Mouse (Mus musculus): ENCODE data around the gene Cln3. TPM values are rescaled to one million over a fixed set of nuclear protein-coding genes. Genes with fewer than 3 reads are reported as not detected.
A peak's percentile ranks its signal among the peaks of the same experiment; 100 is the strongest.

Gene Cln3
- polyA plus RNA-seq, 2 experiments: 7.2 to 8.8 TPM

DNA sequence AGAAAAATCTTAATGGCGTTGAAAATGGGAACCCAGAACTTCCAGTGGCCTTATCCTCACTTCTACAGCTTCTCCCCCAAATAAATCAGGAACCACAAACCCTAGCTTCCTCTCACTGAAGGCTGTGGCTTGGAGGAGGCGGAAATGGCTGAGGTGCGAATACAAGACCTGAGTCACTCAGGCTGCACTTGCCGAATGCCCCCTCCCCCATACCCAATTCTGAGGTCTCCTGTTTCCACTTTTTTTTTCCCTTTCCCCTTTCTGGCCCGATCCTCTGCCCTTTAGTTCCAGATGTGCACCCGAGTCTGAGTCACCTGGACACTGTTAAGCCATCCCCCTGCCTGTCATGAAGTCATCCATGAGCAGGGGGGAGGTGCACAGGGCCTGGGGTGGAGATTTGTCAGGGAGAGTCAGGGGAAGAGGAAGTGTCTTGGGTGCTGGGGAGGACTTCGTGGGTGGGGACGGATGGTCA is 1.1 kb downstream of the Cln3 start, which contains the start of gene Apobr:
TSS of gene Apobr (plus strand) at position 437 of the 472 bp plus-strand sequence.
- ATAC-seq (ENCODE audit: insufficient read depth) (no peak), DNase-seq (ENCODE audit: low read depth in 3 of 3, low spot score in 3 of 3) (peak in 1 of 3 experiments; percentile 35)
- Histone ChIP-seq H3K4me3 (ENCODE audit: insufficient read depth in 1 of 2, low read depth in 2 of 2, low read length in 2 of 2) (peak within 1 kb of the TSS; percentile 17 to 68; a peak in 2 of 4 replicates), H3K4me2 (ENCODE audit: low read depth) (peak within 1 kb of the TSS; percentile 75), H3K9ac (replicated peaks) (no peak within 1 kb of the TSS; the same call in 1 of the 2 replicates), H3K36me3 (replicated peaks; ENCODE audit: control insufficient read depth, insufficient read depth, low read depth) (no peaks in the 10 kb centered on the region), H3K9me3 (ENCODE audit: control insufficient read depth, low read length) (no peaks in the 10 kb centered on the region), H3K27me3 (ENCODE audit: control insufficient read depth, insufficient read depth, low read length) (no peaks in the 10 kb centered on the region), H3K27ac (no peak within 1 kb of the TSS), H3K4me1 (replicated peaks; ENCODE audit: control insufficient read depth in 2 of 2, insufficient read depth in 2 of 2, low read length in 1 of 2) (peaks cover 3 to 10% of the 10 kb centered on the region in 2 experiments; a peak in 3 of 4 replicates)
- 16% methylated on average over 8 of the region's 8 CpGs for WGBS (ENCODE audit: insufficient replicate concordance)
- no peak for TF ChIP-seq CTCF (IDR thresholded peaks at IDR 0.05; ENCODE audit: low read depth)
- no peak for TF ChIP-seq EP300 (IDR thresholded peaks at IDR 0.05; ENCODE audit: low read depth)

DNA sequence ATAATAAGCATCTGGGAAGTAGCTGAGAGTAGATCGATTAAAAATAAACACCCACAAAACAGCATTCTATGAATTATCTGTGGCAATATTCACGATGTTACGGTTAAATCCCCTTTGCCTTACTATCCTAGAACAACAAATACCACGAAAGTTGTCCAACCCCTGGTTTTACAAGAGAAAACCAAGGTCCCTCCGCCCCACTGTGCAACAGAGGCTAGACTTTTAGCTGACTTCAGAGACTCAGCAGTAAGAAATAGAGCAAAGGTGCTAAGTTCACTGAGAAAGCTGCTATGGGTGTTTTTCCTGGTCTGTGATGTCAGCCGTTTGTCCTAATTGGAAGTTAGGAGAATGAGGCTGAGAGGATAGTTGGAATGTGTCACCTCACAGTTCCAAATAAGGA is 1.9 kb downstream of the Cln3 start:
- Histone ChIP-seq H3K4me1 (replicated peaks; ENCODE audit: control insufficient read depth in 2 of 2, insufficient read depth in 2 of 2, low read length in 1 of 2) (peaks cover 3 to 10% of the 10 kb centered on the region in 2 experiments; a peak in 3 of 4 replicates), H3K4me2 (ENCODE audit: low read depth) (peak overlapping the region; percentile 75), H3K27me3 (ENCODE audit: control insufficient read depth, insufficient read depth, low read length) (no peaks in the 10 kb centered on the region), H3K9ac (replicated peaks) (peak overlapping the region; percentile 67; the same call in 1 of the 2 replicates), H3K4me3 (ENCODE audit: insufficient read depth in 1 of 2, low read depth in 2 of 2, low read length in 2 of 2) (peak overlapping the region; percentile 68 to 93), H3K9me3 (ENCODE audit: control insufficient read depth, low read length) (no peaks in the 10 kb centered on the region), H3K27ac (no peak overlapping the region), H3K36me3 (replicated peaks; ENCODE audit: control insufficient read depth, insufficient read depth, low read depth) (no peaks in the 10 kb centered on the region)
- ATAC-seq (ENCODE audit: insufficient read depth): no peak
- DNase-seq (ENCODE audit: low read depth in 3 of 3, low spot score in 3 of 3): no peak
- TF ChIP-seq EP300 (IDR thresholded peaks at IDR 0.05; ENCODE audit: low read depth) (no peak), CTCF (IDR thresholded peaks at IDR 0.05; ENCODE audit: low read depth) (no peak)
- 41% methylated on average over 6 of the region's 6 CpGs for WGBS (ENCODE audit: insufficient replicate concordance)

DNA sequence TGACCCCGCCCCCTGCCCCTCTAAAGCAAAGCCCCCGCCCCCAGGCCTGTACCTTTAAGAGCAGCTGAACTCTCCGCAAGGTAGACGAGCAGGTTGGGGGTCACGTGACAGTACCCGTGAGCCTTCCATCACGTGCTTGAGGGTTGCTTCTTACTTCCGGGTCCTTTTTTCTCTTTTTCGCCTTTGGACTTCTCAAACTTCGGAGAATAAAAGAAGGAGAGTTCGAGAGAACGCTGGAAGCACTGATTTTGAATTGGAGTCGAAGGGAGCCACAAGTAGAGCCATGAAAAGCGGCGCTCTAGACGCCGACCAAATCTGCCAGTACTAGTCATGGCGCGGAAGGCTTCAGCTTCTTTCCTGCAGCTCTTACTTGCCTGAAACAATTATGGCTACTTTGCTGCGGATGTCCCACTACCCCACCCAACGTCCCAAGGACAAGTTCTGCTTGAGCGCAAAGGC is 2.3 kb downstream of the Cln3 start:
- H3K27ac ChIP-seq: peak overlapping the region; percentile 56; the same call in 1 of the 2 replicates
- TF ChIP-seq CTCF (IDR thresholded peaks at IDR 0.05; ENCODE audit: low read depth) (no peak), EP300 (IDR thresholded peaks at IDR 0.05; ENCODE audit: low read depth) (no peak)
- peak overlapping the region; percentile 67 for H3K9ac ChIP-seq (replicated peaks)
- peak; percentile 81 for ATAC-seq (ENCODE audit: insufficient read depth)
- no peaks in the 10 kb centered on the region for H3K9me3 ChIP-seq (ENCODE audit: control insufficient read depth, low read length)
- H3K4me2 ChIP-seq (ENCODE audit: low read depth): peak overlapping the region; percentile 75
- peak overlapping the region; percentile 68 to 93 for H3K4me3 ChIP-seq (ENCODE audit: insufficient read depth in 1 of 2, low read depth in 2 of 2, low read length in 2 of 2)
- under 1% methylated on average over 22 of the region's 22 CpGs for WGBS (ENCODE audit: insufficient replicate concordance)
- H3K27me3 ChIP-seq (ENCODE audit: control insufficient read depth, insufficient read depth, low read length): no peaks in the 10 kb centered on the region
- H3K4me1 ChIP-seq (replicated peaks; ENCODE audit: control insufficient read depth in 2 of 2, insufficient read depth in 2 of 2, low read length in 1 of 2): peaks cover 3 to 10% of the 10 kb centered on the region in 2 experiments; a peak in 3 of 4 replicates
- DNase-seq (ENCODE audit: low read depth in 3 of 3, low spot score in 3 of 3): peak; percentile 69 to 82 (median 69)
- H3K36me3 ChIP-seq (replicated peaks; ENCODE audit: control insufficient read depth, insufficient read depth, low read depth): no peaks in the 10 kb centered on the region

DNA sequence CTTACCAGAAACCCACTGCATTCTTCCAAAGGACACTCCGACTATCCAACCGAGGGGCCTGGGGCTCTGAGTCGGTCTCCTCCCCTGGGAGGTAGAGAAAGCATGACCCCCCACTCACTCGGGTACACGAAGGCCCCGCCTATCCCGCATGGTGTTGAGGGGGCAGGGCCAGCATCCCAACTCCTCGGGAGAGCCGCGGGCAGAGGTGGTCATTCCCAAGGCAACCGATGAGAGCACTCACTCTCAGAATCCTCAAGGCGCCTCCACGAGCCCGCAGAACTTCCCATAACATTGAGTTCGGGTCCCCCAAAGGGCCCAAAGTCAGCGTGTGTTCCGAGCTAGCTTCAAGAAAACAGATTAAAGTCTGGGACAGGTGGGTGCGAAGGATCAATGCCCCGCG is 2.9 kb downstream of the Cln3 start:
- no peak overlapping the region for H3K27ac ChIP-seq
- DNase-seq (ENCODE audit: low read depth in 3 of 3, low spot score in 3 of 3): no peak
- peak; percentile 48 for ATAC-seq (ENCODE audit: insufficient read depth)
- H3K36me3 ChIP-seq (replicated peaks; ENCODE audit: control insufficient read depth, insufficient read depth, low read depth): no peaks in the 10 kb centered on the region
- H3K27me3 ChIP-seq (ENCODE audit: control insufficient read depth, insufficient read depth, low read length): no peaks in the 10 kb centered on the region
- peak overlapping the region; percentile 67 for H3K9ac ChIP-seq (replicated peaks)
- TF ChIP-seq EP300 (IDR thresholded peaks at IDR 0.05; ENCODE audit: low read depth): no peak
- TF ChIP-seq CTCF (IDR thresholded peaks at IDR 0.05; ENCODE audit: low read depth): no peak
- peak overlapping the region; percentile 75 for H3K4me2 ChIP-seq (ENCODE audit: low read depth)
- H3K4me1 ChIP-seq (replicated peaks; ENCODE audit: control insufficient read depth in 2 of 2, insufficient read depth in 2 of 2, low read length in 1 of 2): peaks cover 3 to 10% of the 10 kb centered on the region in 2 experiments; a peak in 3 of 4 replicates
- H3K9me3 ChIP-seq (ENCODE audit: control insufficient read depth, low read length): no peaks in the 10 kb centered on the region
- peak overlapping the region; percentile 68 to 93 for H3K4me3 ChIP-seq (ENCODE audit: insufficient read depth in 1 of 2, low read depth in 2 of 2, low read length in 2 of 2)
- 6% methylated on average over 20 of the region's 20 CpGs for WGBS (ENCODE audit: insufficient replicate concordance)

- 72% methylated on average over 6 of the region's 6 CpGs for WGBS (ENCODE audit: insufficient replicate concordance)
- Histone ChIP-seq H3K9ac (replicated peaks) (no peak overlapping the region), H3K27me3 (ENCODE audit: control insufficient read depth, insufficient read depth, low read length) (no peaks in the 10 kb centered on the region), H3K36me3 (replicated peaks; ENCODE audit: control insufficient read depth, insufficient read depth, low read depth) (no peaks in the 10 kb centered on the region), H3K4me3 (ENCODE audit: insufficient read depth in 1 of 2, low read depth in 2 of 2, low read length in 2 of 2) (no peak overlapping the region), H3K4me2 (ENCODE audit: low read depth) (no peak overlapping the region), H3K4me1 (replicated peaks; ENCODE audit: control insufficient read depth in 2 of 2, insufficient read depth in 2 of 2, low read length in 1 of 2) (peaks cover 3 to 10% of the 10 kb centered on the region in 2 experiments; a peak in 3 of 4 replicates), H3K27ac (no peak overlapping the region), H3K9me3 (ENCODE audit: control insufficient read depth, low read length) (no peaks in the 10 kb centered on the region)
- no peak for ATAC-seq (ENCODE audit: insufficient read depth)
- TF ChIP-seq EP300 (IDR thresholded peaks at IDR 0.05; ENCODE audit: low read depth): no peak
- TF ChIP-seq CTCF (IDR thresholded peaks at IDR 0.05; ENCODE audit: low read depth): no peak
- no peak for DNase-seq (ENCODE audit: low read depth in 3 of 3, low spot score in 3 of 3)
These were observed 4.0 kb downstream of the Cln3 start for GRCm38 (mm10) chr7:126581661-126582060.
